Mouse (Mus musculus): Measurements from ENCODE around the gene Plcg1.

The Plcg1 gene

DNA sequence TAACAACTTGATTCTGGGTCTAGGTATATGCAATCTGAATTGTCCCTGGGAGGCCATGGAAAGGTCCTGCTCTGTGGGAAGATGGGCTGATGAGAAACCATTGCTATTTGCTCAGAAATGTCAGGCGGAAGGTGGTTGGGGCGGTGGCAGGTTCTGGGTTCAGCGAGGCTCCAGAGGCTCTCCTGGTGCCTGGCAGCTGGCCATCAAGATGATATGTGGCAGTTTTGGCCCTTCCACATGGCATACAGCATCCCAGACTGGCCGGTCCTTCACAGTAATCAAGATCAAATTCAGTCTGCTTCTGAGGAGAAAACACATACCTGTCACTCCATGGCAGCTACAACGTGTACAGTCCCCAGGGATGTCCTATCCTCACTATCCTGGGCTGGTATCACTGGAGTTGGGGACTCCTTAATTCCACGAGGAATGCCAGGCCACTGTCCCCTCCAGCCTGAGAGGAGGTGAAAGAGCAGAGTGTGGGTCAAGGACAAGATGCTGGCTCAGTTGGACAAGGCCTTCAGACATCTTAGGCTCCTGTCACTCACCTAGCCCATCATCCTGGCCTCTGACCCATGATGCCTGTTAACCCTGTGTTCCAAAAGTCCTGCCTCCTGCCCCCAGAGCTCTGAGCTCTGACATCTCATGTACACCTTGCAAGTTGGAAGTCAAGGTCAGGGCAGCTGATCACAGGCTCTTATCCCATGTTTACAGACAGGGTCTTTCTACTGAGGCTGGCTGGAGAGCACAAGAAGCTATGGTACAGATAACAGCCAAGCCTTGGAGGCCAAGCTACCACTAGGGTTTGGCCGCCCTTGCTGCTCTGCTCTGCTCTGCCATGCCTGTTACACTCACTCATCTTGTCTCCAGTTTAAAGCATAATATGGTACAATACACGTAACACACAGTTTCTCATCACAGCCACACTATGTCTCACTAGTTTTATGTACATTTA lies 40.5 kb downstream of the Plcg1 start:
- DNase-seq = no peak

DNA sequence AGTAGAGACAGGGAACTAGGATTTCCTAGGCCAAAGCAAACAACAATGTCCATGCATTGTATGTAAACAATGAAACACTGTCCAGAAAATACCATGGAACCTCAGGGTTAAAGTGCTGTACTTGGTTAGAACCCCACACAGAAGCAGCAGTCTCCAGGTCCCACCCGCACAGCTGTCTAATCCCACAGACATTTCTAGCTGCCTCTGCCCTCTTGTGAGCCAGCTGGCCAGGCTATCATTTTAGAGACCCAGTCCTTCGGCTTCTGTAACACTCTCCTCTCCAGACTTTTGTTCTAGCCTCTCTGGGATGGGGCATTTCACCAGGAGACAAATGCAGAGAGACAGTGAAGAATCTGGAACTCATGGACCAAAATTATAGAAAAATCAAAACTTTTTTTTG lies 46.9 kb downstream of the Plcg1 start:
- DNase-seq = no peak

DNA sequence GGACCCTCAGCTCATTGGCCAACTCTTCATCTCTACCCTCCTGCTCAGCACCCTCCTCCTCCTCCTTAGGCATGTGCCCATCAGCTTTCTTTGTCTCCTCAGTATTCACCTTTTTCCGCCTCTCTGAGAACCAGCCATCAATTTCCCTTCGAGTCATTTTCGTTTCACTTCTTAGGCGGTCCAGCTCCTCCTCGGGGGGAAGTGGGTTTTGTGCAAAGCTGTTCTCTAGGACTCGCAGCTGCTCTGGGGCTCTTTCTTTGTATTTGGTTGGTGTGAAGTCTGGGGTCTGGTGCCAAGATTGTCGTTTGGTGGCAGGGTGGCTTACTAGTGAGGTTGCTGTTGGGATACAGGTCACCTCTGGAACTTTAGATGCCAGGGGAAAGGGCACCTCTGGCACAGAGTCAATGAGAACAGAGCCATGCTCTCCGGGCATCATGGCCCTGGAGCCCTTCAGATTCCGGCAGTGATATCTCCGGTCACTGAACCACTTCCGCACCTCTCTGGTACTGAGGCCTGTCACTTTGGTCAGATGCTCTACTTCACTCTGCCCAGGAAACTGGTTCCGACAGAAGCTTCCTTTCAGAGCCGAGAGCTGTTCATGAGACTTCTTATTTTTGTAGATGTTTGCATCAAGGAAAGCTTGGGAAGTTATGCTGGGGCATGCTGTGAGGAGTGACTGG lies 49.2 kb downstream of the Plcg1 start:
- DNase-seq = no peak

DNA sequence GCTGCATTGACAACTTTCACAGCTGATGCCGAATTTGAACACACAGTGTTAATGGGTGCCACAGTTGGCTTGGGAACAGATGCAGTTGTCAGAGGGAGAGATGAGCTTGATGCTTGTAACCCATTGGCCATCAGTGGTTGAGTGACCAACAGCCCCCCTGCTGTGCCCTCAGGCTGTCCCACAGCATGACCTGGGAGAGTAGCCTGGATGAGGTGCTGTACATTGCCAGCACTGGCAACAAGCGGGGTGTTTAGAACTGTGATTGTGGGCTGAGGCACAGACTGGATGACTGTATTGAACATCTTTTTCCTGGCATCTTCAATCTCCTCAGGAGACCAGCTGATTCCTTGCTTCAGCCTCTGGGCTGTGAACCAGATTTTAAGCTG lies 49.7 kb downstream of the Plcg1 start:
- no peak for DNase-seq

DNA sequence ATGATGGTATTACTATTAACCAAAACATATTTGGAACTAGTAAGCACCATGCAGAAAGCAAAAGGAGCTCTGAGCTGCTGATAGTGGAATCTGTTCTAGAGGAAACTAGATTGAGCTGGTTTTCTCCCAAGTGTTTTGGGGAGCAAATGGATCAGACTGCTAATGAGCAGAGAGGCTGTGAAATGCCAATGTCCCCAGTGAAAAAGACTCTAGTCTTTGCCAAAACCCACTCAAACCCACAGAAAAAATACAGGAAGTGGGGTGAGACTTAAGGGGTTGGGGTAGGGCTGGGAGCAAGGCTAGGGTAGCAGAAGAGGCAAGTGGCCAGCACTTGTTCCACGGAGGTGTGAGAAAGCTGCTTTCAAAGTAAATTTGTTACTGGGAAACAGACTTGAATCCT lies 55.2 kb downstream of the Plcg1 start:
- no peak for DNase-seq

DNA sequence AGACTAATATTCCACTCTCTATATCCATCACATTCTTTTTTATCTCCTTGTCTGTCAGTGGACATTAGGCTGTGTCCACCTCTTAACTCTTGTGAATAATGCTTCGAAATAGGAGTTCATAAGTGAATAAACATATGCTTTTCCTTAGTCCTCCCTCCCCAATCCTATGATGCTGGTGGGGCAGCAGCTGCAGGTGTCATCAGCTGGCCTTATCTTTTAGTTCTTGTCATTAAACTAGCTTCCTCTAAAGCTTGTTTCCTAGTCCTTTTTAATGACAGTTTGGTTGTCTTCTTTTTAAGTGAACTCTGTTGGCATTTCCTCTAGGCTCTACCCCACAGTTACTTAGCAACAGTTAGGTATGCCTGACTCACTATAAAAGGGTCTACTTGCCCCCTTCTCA lies 57.9 kb downstream of the Plcg1 start:
- DNase-seq = no peak

DNA sequence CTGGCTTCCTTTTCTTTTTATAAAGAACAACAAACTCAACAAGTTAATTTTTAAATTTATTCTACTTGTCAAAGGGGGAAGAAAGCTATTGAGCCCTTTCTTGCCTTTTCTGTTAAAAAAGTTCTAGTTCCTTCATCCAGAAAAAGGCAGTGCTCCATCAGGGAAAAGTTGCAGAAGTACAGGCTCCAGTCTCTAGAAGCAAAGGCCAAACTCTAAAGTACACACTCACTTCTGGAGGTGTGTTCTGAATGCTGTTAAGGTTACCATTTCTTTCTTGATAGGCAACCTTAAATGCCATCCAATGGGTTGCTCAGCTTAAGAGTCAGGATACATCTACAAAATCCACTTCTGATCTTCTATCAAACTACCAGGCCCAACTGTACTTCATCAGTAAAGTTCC lies 58.6 kb downstream of the Plcg1 start:
- DNase-seq = no peak

DNA sequence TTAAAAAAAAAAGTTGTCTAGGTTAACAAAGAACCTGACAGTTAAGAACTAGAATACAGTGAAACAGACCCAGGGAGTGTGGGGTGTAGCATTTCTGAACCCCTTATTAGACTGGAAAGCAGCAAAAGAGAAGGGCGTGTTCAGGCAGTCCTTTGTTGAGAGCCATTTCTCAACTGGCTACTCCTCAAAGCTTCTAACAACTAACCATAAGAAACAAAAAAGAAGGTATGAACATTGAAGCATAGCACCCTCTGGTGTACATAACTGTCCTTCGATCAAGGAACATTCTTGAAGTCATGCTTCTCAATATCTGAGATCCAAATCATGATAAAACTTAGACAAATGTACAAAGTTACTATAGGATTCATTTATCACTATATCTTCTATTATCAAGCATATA lies 62.0 kb downstream of the Plcg1 start:
- DNase-seq = no peak

DNA sequence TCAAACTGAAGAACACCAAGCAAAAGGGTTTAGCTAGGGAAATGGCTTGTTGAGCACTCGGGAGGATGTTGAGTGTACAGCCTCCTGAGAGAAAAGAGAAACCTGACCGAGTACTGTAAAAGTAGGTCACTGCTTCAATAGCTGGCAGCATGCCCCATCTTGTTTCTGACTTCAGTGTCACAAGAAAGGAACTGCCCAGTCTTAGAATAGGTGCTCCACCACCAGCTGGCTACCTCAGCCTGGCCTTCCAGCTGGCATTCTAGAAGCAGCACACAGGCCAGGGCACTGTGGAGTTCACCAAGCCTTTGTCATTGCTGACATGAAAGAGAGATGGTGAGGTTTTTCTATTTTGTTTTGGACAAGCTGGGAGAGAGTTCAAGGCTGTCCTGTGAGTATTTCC lies 65.9 kb downstream of the Plcg1 start:
- DNase-seq = peak; percentile 78

DNA sequence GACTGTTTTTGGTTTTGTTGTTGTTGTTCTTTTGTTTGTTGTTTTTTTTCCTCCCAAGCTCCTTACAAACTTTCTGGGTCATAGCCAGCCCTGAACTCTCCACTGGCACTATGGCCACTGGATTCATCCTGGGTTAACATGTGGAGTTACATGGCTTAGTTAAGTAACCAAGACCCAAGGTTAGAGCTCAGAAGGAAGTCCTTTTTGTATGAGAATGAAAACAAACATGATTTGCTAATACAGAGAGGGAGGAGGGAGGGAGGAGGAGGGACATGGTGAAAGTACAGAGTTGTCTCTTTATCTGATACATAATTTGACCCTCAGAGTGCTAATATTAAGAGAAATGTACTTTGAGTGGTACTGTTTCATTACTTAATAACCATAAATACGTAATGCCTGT lies 67.1 kb downstream of the Plcg1 start:
- no peak for DNase-seq

DNA sequence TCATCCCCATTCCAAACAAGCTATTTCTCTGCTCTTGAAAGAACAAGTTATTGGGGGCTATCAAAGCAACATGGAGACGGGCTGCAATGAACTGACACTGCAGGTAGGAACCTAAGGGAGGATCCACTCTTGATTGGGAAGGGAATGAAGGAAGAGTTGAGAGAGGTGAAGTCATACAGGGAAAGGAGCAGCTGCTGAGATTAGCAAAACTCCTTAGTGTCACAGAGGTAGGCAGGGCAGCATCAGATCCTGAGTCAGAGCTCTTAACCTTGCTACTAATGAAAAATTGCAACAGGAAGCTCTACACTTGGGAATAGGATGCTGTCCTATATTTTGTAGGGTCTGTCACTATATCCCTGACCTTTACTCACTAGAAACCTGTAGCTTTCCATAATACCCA lies 69.9 kb downstream of the Plcg1 start:
- DNase-seq = no peak

DNA sequence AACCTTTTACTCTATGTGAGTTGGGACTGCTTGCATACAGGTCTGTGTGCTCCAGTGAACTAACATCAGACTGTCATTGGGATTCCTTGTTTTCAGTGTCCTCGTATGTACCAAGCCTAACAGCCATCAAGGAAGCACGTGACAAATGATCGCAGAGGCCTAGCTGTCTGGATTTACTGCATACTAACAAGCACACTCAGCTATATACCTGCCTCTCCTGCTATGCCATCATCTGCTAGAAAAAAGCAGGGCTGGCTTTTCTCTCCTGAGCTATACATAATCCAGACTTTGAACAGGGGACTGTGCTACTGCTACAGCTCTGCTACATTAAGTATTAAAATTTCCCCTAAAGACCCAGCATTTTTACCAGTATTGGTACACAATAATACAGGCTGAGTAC lies 71.2 kb downstream of the Plcg1 start:
- DNase-seq = no peak

DNA sequence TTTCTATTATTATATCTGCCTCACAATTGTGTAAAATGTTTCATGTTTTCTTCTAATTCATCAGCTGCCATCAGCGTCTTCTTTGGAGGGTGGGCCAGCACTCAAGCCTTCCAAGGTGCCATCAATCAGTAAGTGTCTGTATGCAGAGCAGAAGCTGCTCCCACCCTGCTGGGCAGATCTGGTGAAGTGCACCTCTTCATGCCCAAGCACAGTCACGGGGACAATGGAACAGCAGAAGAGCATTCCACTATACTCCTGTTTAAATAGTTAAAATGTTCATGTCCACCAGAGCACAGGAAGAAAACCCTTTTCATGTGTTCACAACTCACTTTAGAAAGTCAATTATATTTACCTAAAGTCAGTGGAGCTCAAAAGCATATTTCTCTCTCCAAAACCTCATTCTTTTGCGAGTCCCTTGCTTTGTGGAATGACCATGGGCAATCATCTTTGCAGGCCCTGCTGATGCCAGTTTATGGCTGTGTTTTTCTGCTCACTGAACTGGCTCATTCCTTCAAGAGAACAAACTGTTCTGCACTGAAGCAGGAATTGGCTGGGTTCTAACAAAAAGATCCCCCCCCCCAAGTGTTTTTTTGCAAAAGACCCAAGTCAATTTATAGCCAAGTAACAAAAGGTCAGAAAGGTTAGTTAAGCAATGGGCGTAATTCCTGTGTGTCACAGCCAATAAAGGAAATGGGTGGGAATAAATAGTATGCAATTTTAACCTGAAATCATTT lies 73.9 kb downstream of the Plcg1 start:
- peak; percentile 47 for DNase-seq

DNA sequence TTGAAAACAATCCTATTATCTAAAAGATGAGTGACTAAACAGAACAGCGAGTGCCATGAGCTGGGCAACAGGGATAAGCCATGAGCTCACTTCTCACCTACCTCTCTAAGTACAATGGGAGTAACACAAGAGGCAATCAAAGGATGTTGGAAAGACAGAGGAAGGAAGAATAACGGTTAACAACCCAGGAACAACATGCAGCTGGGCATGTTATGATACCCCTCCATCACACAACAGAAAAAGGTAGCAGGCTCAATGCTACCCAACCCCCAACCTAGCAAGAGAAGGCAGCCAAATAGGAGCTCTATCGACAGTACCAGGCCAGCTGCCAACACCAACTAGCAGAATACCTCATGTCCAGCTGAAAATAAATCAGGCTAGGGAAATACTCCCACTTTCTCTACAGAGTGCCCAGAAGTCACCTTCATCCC lies 75.0 kb downstream of the Plcg1 start:
- peak; percentile 66 for DNase-seq

DNA sequence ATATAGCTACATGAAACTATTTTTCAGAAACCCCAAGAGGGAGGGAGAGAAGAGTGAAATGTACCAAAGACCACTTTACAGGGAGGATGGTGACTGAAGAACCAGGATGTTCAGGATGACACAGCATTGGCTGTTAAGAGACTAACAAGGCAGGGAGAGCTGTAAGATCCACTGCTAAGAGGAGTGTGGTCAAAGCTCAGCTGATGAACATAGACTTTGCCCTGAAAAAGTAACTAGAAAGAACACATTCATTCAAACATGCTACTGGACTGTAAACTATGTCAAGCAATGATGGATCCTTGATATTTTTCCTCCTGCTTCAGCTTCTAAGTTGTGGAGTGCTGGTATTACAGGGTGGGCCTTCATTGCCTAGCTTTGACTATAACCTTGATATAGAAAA lies 79.3 kb downstream of the Plcg1 start:
- no peak for DNase-seq

DNA sequence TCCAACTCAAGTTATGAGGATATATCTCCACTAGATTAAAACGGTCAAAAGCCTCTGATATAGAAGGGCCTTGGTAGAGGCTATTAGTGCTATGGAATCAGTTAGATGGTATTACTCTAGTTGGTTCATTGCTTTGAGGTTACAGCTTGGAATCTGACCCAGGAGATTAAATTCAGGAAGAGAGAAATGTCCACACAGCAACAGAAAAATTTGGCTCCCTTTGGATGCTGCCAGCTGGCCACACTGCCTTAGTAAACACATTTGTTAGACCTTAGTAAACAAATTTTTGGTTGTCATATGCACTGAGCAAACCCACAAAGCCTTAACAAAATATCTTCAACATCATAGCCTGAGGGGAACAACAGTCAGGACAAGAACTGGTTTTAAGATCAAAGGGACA lies 79.7 kb downstream of the Plcg1 start:
- DNase-seq = no peak

Data from lung, postnatal 14 days (tissue).